Mouse (Mus musculus): ENCODE data around the gene Irs1.

Irs1 gene

DNA sequence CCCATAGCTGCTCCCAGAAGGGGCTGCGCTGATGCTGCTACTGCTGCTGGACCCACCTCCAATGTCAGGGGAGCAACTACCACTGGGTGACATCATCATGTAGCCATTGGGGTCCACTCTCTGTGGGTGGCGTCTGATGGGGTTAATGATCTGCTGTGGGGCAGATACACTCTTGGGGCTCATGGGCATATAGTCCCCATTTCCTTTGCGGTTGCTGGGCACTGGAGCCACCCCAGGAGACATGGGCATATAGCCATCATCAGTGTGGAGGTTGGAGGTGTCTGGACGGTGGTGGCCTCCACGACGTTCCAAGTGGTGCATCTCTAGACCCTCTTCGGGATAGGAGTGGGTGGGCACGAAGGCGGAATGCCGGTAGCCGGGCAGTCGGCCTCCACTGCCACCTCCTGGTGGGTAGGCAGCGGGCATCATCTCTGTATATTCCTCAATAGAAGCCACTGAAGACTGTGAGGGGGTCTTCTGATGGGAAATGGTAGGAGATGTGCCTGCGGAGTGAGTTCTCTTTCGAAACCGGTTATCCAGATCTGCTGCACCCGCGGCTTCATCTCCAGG lies 2.7 kb downstream of the Irs1 start:
- no peak for DNase-seq

DNA sequence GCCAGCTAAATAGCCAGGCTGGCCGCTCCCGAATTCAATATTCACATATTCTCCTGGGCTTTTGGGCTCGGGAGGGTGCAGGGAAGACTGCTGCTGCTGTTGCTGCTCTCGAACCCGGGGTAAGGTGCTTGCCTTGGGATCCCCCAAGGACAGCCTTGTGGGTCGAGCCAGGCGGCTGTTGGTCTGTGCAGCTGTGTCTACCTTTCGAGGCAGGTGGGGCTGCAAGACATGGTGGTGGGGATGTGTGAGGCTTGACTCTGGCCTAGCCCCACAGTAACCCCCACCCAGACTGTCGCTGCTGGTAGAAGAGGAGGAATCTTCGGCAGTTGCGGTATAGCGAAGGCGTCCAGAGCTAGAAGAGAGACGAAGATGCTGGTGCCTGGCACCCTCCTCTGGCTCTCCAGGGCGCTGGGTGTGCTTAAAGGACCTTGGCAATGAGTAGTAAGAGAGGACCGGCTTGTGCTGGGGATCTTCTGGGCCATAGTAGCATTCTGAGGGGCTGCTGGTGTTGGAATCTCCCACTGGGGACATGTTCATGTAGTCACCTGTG lies 3.4 kb downstream of the Irs1 start:
- DNase-seq: no peak

- no peak for DNase-seq
Observed at GRCm38 (mm10) chr1:82287052-82287775, 4.0 kb downstream of the Irs1 start.

- no peak for DNase-seq
Observed at GRCm38 (mm10) chr1:82286190-82287051, 4.8 kb downstream of the Irs1 start.

GRCm38 (mm10) chr1:82285461-82286189 lies 5.6 kb downstream of the Irs1 start:
- no peak for DNase-seq

- no peak for DNase-seq
Observed at GRCm38 (mm10) chr1:82284403-82284802, 6.8 kb downstream of the Irs1 start.

- DNase-seq: peak; percentile 39
Observed at GRCm38 (mm10) chr1:82283901-82284301, 7.3 kb downstream of the Irs1 start.

DNA sequence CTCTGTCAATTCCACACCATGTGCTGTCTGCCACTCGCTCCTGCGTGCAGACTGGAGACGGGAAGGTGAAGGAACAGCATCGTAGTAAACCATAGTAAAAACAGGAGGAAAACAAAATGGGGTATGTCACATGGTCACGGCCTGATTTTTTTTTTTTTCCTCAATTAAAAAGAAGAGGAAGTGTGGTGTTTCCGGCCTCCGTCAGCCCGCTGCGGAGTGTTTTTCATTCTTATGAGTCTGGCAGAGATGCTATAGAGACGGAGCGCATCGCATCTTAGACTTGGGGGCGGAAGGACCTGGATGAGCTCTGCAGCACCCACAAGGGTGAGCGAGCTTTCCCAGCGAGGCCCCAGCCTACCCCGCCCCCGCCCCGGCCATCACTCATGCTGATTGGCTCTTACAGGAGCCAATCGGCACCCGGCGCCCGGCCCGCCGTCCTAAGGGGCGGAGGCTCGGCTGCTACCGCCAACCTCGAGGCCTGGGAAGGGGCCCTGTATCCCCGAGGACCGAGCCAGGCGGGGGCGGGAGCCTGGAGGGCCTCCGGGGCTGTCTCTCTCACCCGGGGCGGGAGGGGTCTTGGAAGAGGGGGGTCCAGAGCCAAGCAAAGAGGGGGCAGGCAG lies 8.1 kb downstream of the Irs1 start:
- peak; percentile 95 for DNase-seq

GRCm38 (mm10) chr1:82281823-82282222 lies 9.4 kb downstream of the Irs1 start:
- no peak for DNase-seq

- no peak for DNase-seq
Observed at GRCm38 (mm10) chr1:82279768-82280167, 11.4 kb downstream of the Irs1 start.

GRCm38 (mm10) chr1:82274361-82274760 lies 16.9 kb downstream of the Irs1 start:
- no peak for DNase-seq

- no peak for DNase-seq
Observed at GRCm38 (mm10) chr1:82273529-82273928, 17.7 kb downstream of the Irs1 start.

- no peak for DNase-seq
Observed at GRCm38 (mm10) chr1:82272231-82272630, 19.0 kb downstream of the Irs1 start.

GRCm38 (mm10) chr1:82267547-82267946 lies 23.7 kb downstream of the Irs1 start:
- DNase-seq: no peak

GRCm38 (mm10) chr1:82262331-82262730 lies 28.9 kb downstream of the Irs1 start:
- DNase-seq: no peak

- no peak for DNase-seq
Observed at GRCm38 (mm10) chr1:82261638-82262037, 29.6 kb downstream of the Irs1 start.

- peak; percentile 52 for DNase-seq
Observed at GRCm38 (mm10) chr1:82261053-82261618, 30.1 kb downstream of the Irs1 start.

DNA sequence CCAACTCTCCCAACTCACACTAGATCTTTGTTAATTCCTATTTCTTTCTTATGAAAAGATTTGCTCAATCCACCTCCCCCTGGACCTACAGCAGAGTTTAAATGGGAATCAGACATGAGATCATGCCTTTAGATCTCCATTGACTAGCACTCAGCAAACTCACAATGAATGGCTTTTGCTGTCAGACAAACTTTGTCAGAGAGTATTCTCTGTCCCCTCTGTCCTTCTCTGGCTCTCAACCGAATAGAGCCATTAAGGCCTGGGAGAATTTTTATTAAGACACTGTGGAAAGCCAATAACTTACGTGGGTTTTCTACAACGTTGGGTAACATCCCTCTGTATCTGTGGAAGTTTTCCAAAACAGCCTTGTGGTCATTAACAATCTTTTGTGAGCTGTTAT lies 31.2 kb downstream of the Irs1 start:
- no peak for DNase-seq

DNA sequence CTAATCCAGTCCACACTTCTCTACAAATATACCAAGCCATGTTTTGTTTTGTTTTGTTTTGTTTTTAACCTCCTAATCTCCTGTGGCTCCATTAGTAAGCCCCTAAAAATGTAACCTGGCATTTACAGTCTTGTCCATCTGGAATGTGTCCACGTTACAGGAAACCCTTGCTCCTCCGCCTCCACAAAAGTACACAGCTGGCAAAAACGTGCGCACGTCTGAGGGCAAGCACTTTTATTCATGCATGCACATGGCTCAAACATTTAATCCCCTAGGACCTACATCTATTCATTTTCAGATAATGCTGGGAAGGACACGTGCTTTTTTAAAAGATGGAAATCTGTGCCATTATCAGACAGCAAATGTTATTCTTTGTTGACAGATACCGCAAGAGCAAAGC lies 32.9 kb downstream of the Irs1 start:
- peak; percentile 45 for DNase-seq

- peak; percentile 38 for DNase-seq
Observed at GRCm38 (mm10) chr1:82257457-82257856, 33.8 kb downstream of the Irs1 start.

- DNase-seq: no peak
Observed at GRCm38 (mm10) chr1:82253789-82254445, 37.3 kb downstream of the Irs1 start.

All from embryo, embryonic 11 days (tissue).